Mouse (Mus musculus): ENCODE measurements around the gene Ppid. TPM values are rescaled to one million over a fixed set of nuclear protein-coding genes. Genes with fewer than 3 reads are reported as not detected.
A peak's percentile ranks its signal among the peaks of the same experiment; 100 is the strongest.

Ppid gene
- polyA plus RNA-seq (2017; shearing (Covaris generic)) = 100 to 1,000 TPM in 1 of 2 experiments, 10 to 100 TPM in 1; 99.8 to 114 TPM

GRCm38 (mm10) chr3:79590863-79591792 is at the start of gene Ppid:
TSS of gene Ppid (plus strand) at chr3:79591342.
- ATAC-seq = peak; percentile 90

- no peak for ATAC-seq
Observed at GRCm38 (mm10) chr3:79542585-79542984, 48.6 kb upstream of the Ppid start.

GRCm38 (mm10) chr3:79548681-79549437 is 42.3 kb upstream of the Ppid start:
- ATAC-seq = no peak

GRCm38 (mm10) chr3:79549751-79550393 is 41.3 kb upstream of the Ppid start:
- ATAC-seq = no peak

- ATAC-seq = no peak
Observed at GRCm38 (mm10) chr3:79551826-79552552, 39.2 kb upstream of the Ppid start.

- ATAC-seq = no peak
Observed at GRCm38 (mm10) chr3:79553779-79554178, 37.4 kb upstream of the Ppid start.

- no peak for ATAC-seq
Observed at GRCm38 (mm10) chr3:79555061-79555460, 36.1 kb upstream of the Ppid start.

GRCm38 (mm10) chr3:79559021-79559772 is 31.9 kb upstream of the Ppid start:
- ATAC-seq = no peak

GRCm38 (mm10) chr3:79559773-79560045 is 31.4 kb upstream of the Ppid start:
- ATAC-seq = no peak

GRCm38 (mm10) chr3:79560555-79560954 is 30.6 kb upstream of the Ppid start:
- ATAC-seq = no peak

GRCm38 (mm10) chr3:79561784-79562715 is 29.1 kb upstream of the Ppid start:
- no peak for ATAC-seq

GRCm38 (mm10) chr3:79563511-79563910 is 27.6 kb upstream of the Ppid start:
- ATAC-seq = no peak

GRCm38 (mm10) chr3:79564875-79565606 is 26.1 kb upstream of the Ppid start:
- no peak for ATAC-seq

GRCm38 (mm10) chr3:79566716-79567691 is 24.1 kb upstream of the Ppid start:
- ATAC-seq = no peak

- ATAC-seq = peak; percentile 84
Observed at GRCm38 (mm10) chr3:79567703-79568362, 23.3 kb upstream of the Ppid start, which contains the start of gene Fnip2. TSS of gene Fnip2 (minus strand) at chr3:79567796.

- ATAC-seq = no peak
Observed at GRCm38 (mm10) chr3:79568629-79569350, 22.4 kb upstream of the Ppid start.

- no peak for ATAC-seq
Observed at GRCm38 (mm10) chr3:79569351-79569681, 21.8 kb upstream of the Ppid start.
